Mouse (Mus musculus): Measurements from ENCODE around the gene Fgr. TPM values are rescaled to one million over a fixed set of nuclear protein-coding genes. Genes with fewer than 3 reads are reported as not detected.

Gene Fgr
- polyA plus RNA-seq, 1 experiment from 2014 or later = 0.85 TPM

GRCm38 (mm10) chr4:133009676-133010075, 35.8 kb downstream of the Fgr start:
- no peak for ATAC-seq (ENCODE audit: low read depth)
- WGBS = 60% methylated on average over 5 of the region's 5 CpGs

DNA sequence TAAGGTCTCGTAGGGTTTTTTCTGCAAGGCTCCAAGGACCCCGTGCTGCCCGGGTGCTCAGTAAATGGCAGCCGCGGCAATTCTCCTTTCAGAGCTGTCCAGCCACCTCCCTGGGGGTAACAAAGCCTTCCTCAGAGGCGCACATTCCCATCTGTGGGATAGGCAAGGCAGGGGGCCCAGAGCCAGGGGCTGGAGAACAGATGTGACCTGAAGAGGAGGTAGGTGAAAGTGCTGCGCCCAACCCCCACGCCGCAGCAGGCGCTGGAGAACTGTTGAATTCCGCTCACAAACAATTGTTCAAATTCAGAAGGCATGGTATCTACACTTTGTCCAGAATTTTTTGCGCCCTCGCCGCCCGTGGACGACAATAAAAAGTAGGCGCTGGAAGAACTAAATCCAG, 36.7 kb downstream of the Fgr start:
- H3K4me3 ChIP-seq (ENCODE audit: low read depth, low read length) = peak overlapping the region; percentile 97
- no peak for DNase-seq (ENCODE audit: low spot score)
- no peaks in the 10 kb centered on the region for H3K36me3 ChIP-seq (ENCODE audit: control insufficient read depth, insufficient read depth, low read length)
- WGBS = under 1% methylated on average over 17 of the region's 17 CpGs
- no peak overlapping the region for H3K27ac ChIP-seq (replicated peaks; ENCODE audit: low read depth, low read length)
- H3K9ac ChIP-seq (ENCODE audit: low read depth, low read length) = peak overlapping the region; percentile 99; the same call in 1 of the 2 replicates
- H3K9me3 ChIP-seq (ENCODE audit: control insufficient read depth, low read length) = no peaks in the 10 kb centered on the region
- no peak for ATAC-seq (ENCODE audit: low read depth)
- peaks cover 9% of the 10 kb centered on the region; the same call in 1 of the 2 replicates for H3K27me3 ChIP-seq (replicated peaks; ENCODE audit: control insufficient read depth, insufficient read depth, low read length)
- peaks cover 27% of the 10 kb centered on the region for H3K4me1 ChIP-seq (ENCODE audit: control insufficient read depth, insufficient read depth, low read length)
- H3K4me2 ChIP-seq (ENCODE audit: low read depth, low read length) = peak overlapping the region; percentile 90

More at GRCm38 (mm10) chr4:133009676-133010075, 35.8 kb downstream of the Fgr start:
- Histone ChIP-seq H3K9me3 (ENCODE audit: control insufficient read depth, low read length) (no peaks in the 10 kb centered on the region), H3K36me3 (ENCODE audit: control insufficient read depth, insufficient read depth, low read length) (no peaks in the 10 kb centered on the region), H3K27me3 (replicated peaks; ENCODE audit: control insufficient read depth, insufficient read depth, low read length) (peaks cover 9% of the 10 kb centered on the region; the same call in 1 of the 2 replicates), H3K4me2 (ENCODE audit: low read depth, low read length) (no peak overlapping the region), H3K9ac (ENCODE audit: low read depth, low read length) (no peak overlapping the region), H3K4me1 (ENCODE audit: control insufficient read depth, insufficient read depth, low read length) (peaks cover 18% of the 10 kb centered on the region), H3K4me3 (ENCODE audit: low read depth, low read length) (no peak overlapping the region; the same call in 1 of the 2 replicates), H3K27ac (replicated peaks; ENCODE audit: low read depth, low read length) (no peak overlapping the region)
- DNase-seq (ENCODE audit: low spot score) = no peak

- peak within 1 kb of the TSS; percentile 90 for H3K4me2 ChIP-seq (ENCODE audit: low read depth, low read length)
- DNase-seq (ENCODE audit: low spot score) = peak; percentile 97
- H3K27ac ChIP-seq (replicated peaks; ENCODE audit: low read depth, low read length) = peak within 1 kb of the TSS; percentile 98
- H3K4me3 ChIP-seq (ENCODE audit: low read depth, low read length) = peak within 1 kb of the TSS; percentile 97
- WGBS = under 1% methylated on average over 62 of the region's 66 CpGs
- H3K36me3 ChIP-seq (ENCODE audit: control insufficient read depth, insufficient read depth, low read length) = no peaks in the 10 kb centered on the region
- H3K9ac ChIP-seq (ENCODE audit: low read depth, low read length) = peak within 1 kb of the TSS; percentile 99
- H3K27me3 ChIP-seq (replicated peaks; ENCODE audit: control insufficient read depth, insufficient read depth, low read length) = peaks cover 9% of the 10 kb centered on the region; the same call in 1 of the 2 replicates
- peak; percentile 85 for ATAC-seq (ENCODE audit: low read depth)
- H3K4me1 ChIP-seq (ENCODE audit: control insufficient read depth, insufficient read depth, low read length) = peaks cover 34% of the 10 kb centered on the region
- H3K9me3 ChIP-seq (ENCODE audit: control insufficient read depth, low read length) = no peaks in the 10 kb centered on the region
Observed at GRCm38 (mm10) chr4:133011028-133011820, 37.3 kb downstream of the Fgr start, which contains the start of gene Ahdc1. Gene Ahdc1, plus strand, starts transcription at chr4:133011260.

GRCm38 (mm10) chr4:133011821-133012775, 38.2 kb downstream of the Fgr start:
- H3K27me3 ChIP-seq (replicated peaks; ENCODE audit: control insufficient read depth, insufficient read depth, low read length) = peaks cover 9% of the 10 kb centered on the region; the same call in 1 of the 2 replicates
- peak overlapping the region; percentile 90 for H3K4me2 ChIP-seq (ENCODE audit: low read depth, low read length)
- H3K9me3 ChIP-seq (ENCODE audit: control insufficient read depth, low read length) = no peaks in the 10 kb centered on the region
- H3K4me1 ChIP-seq (ENCODE audit: control insufficient read depth, insufficient read depth, low read length) = peaks cover 42% of the 10 kb centered on the region
- DNase-seq (ENCODE audit: low spot score) (peak; percentile 76), ATAC-seq (ENCODE audit: low read depth) (peak; percentile 0; the same call in 1 of the 2 replicates)
- peak overlapping the region; percentile 98 for H3K27ac ChIP-seq (replicated peaks; ENCODE audit: low read depth, low read length)
- under 1% methylated on average over 22 of the region's 84 CpGs for WGBS
- peak overlapping the region; percentile 99 for H3K9ac ChIP-seq (ENCODE audit: low read depth, low read length)
- H3K36me3 ChIP-seq (ENCODE audit: control insufficient read depth, insufficient read depth, low read length) = no peaks in the 10 kb centered on the region
- H3K4me3 ChIP-seq (ENCODE audit: low read depth, low read length) = peak overlapping the region; percentile 97

DNA sequence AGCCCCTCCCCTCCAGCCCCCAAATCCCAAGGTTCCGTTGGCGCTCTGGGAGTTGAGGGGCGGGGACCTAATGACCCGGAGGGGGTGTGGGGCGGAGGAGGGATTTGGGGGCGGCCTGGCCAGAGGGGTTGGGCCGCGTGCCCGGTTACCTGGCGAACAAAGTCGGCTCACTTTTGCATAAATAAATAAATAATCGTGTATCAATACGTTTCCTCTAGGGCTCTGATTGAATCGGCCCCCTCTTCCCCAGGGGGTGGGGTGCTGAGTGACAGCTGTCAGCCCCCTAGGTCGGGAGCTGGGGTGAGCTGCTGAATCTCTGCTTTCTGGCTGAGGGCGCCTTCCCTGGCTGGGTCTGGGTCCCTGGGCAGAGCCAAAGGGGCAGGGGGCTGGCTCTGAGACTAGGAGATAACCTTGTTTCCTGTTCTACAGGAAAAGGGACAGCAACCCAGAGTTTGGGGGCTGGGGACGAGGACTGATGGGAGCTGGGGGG, 38.9 kb downstream of the Fgr start:
- H3K9me3 ChIP-seq (ENCODE audit: control insufficient read depth, low read length) = no peaks in the 10 kb centered on the region
- H3K4me3 ChIP-seq (ENCODE audit: low read depth, low read length) = peak overlapping the region; percentile 97
- no peaks in the 10 kb centered on the region for H3K36me3 ChIP-seq (ENCODE audit: control insufficient read depth, insufficient read depth, low read length)
- H3K27ac ChIP-seq (replicated peaks; ENCODE audit: low read depth, low read length) = peak overlapping the region; percentile 98
- H3K4me1 ChIP-seq (ENCODE audit: control insufficient read depth, insufficient read depth, low read length) = peaks cover 49% of the 10 kb centered on the region
- H3K4me2 ChIP-seq (ENCODE audit: low read depth, low read length) = peak overlapping the region; percentile 90
- DNase-seq (ENCODE audit: low spot score) = no peak
- H3K9ac ChIP-seq (ENCODE audit: low read depth, low read length) = peak overlapping the region; percentile 99
- 0% methylated on average over 16 of the region's 17 CpGs for WGBS
- H3K27me3 ChIP-seq (replicated peaks; ENCODE audit: control insufficient read depth, insufficient read depth, low read length) = peaks cover 9% of the 10 kb centered on the region; the same call in 1 of the 2 replicates
- no peak for ATAC-seq (ENCODE audit: low read depth)

DNA sequence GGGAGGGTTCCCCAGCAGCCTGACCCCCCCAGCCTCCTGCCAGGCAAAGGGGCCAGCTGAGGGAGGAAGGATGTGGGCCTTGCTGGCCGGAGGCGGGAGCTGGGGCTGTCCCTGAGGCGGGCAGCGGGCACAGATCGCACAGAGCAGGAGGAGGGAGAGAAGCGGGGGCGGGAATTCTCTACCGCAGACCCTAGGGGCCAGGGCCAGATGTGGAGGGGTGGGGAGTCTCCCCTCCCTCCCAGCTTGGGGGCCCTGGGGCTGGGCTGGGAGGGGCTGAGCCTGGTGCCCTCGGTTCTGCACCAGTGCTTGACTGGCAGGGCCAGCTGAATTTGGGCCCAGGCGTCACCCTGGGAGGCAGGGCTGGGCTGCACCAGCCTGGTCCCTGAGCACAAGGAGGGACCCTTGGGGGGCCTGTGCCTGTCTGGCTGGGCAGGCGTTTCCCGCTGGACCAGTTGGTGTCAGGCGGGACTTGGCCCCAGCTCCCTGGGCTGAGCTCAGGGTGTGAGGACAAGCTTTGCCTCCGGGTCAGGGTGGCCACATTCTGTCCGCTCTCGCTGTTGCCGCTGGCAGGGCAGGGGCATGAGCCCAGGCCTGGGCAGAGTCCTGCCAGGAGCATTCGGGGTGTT, 39.5 kb downstream of the Fgr start:
- H3K9ac ChIP-seq (ENCODE audit: low read depth, low read length) = peak overlapping the region; percentile 99
- peak overlapping the region; percentile 98 for H3K27ac ChIP-seq (replicated peaks; ENCODE audit: low read depth, low read length)
- no peaks in the 10 kb centered on the region for H3K9me3 ChIP-seq (ENCODE audit: control insufficient read depth, low read length)
- H3K4me1 ChIP-seq (ENCODE audit: control insufficient read depth, insufficient read depth, low read length) = peaks cover 55% of the 10 kb centered on the region
- peak overlapping the region; percentile 90 for H3K4me2 ChIP-seq (ENCODE audit: low read depth, low read length)
- WGBS = 7% methylated on average over 7 of the region's 18 CpGs
- DNase-seq (ENCODE audit: low spot score) (peak; percentile 84), ATAC-seq (ENCODE audit: low read depth) (peak; percentile 34)
- peaks cover 9% of the 10 kb centered on the region; the same call in 1 of the 2 replicates for H3K27me3 ChIP-seq (replicated peaks; ENCODE audit: control insufficient read depth, insufficient read depth, low read length)
- H3K36me3 ChIP-seq (ENCODE audit: control insufficient read depth, insufficient read depth, low read length) = no peaks in the 10 kb centered on the region
- peak overlapping the region; percentile 97 for H3K4me3 ChIP-seq (ENCODE audit: low read depth, low read length)

DNA sequence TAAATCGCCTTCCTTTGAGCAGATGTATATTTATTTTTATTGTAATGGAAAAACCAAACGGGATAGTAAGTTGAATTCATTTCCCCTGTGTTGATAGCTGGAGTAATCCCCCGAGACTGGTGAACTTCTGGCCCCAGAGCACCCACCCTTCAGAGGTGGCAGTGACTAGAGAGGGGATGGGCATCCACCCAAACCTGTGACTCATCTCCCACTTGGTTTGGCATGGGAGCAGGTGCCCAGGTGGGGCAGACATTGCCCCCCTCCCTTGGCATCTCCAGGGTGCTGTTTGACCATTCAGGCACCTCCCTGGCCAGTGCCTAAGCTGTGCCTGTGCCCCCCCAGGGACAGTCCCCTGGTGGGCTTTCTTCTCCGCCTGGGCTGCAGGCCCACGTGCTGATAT, 40.2 kb downstream of the Fgr start:
- peak overlapping the region; percentile 97 for H3K4me3 ChIP-seq (ENCODE audit: low read depth, low read length)
- peak overlapping the region; percentile 99 for H3K9ac ChIP-seq (ENCODE audit: low read depth, low read length)
- no peaks in the 10 kb centered on the region for H3K9me3 ChIP-seq (ENCODE audit: control insufficient read depth, low read length)
- ATAC-seq (ENCODE audit: low read depth) (no peak), DNase-seq (ENCODE audit: low spot score) (no peak)
- no peaks in the 10 kb centered on the region for H3K36me3 ChIP-seq (ENCODE audit: control insufficient read depth, insufficient read depth, low read length)
- peak overlapping the region; percentile 90 for H3K4me2 ChIP-seq (ENCODE audit: low read depth, low read length)
- H3K27ac ChIP-seq (replicated peaks; ENCODE audit: low read depth, low read length) = peak overlapping the region; percentile 98; the same call in 1 of the 2 replicates
- peaks cover 9% of the 10 kb centered on the region; the same call in 1 of the 2 replicates for H3K27me3 ChIP-seq (replicated peaks; ENCODE audit: control insufficient read depth, insufficient read depth, low read length)
- whole genome bisulfite sequencing = 10% methylated on average over 5 of the region's 5 CpGs
- H3K4me1 ChIP-seq (ENCODE audit: control insufficient read depth, insufficient read depth, low read length) = peaks cover 57% of the 10 kb centered on the region

Measured in embryonic facial prominence, embryonic 14.5 days (tissue).